Mouse (Mus musculus): ENCODE measurements around the gene Dhrs7c.

DNA sequence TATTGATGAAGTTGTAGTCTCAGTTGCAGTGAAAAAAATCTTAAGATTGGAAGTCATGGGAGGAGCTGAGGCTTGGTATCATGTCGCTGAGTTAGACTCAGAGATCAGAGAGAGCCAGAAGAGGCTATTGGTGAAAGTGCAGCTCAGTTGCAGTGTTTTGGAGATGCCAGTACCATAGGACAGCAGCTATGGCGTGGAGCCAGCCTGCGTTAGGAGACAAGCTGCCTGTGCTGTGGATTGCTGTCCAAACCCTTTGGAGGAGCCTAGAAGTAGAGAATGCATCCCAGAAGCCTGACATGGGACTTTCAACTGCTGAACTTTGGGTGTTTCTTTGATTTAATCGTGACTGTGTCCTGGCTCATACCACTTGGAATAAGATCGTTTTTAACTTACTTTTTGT is 33.8 kb downstream of the Dhrs7c start:
- TF ChIP-seq CTCF (IDR thresholded peaks at IDR 0.05; ENCODE audit: insufficient read depth, low read length) (no peak), POLR2A (IDR thresholded peaks at IDR 0.05; ENCODE audit: borderline replicate concordance, extremely low read depth, low read depth, low read length) (no peak)

Measured in lung, adult 2 months (tissue).